Mouse (Mus musculus) WW6 (cell line): ENCODE data around the gene Ugt1a7c.

Experiments
- DNase-seq: peaks from one replicate; pipeline ENCODE4 v3.0.0-alpha.2; 2013; ENCODE audit warnings: low read depth, low spot score

The Ugt1a7c gene

GRCm38 (mm10) chr1:88260604-88261377, 165.9 kb downstream of the Ugt1a7c start:
- DNase-seq = no peak

- no peak for DNase-seq
Measured at GRCm38 (mm10) chr1:88261706-88262105, 166.8 kb downstream of the Ugt1a7c start.

GRCm38 (mm10) chr1:88262255-88262654, 167.4 kb downstream of the Ugt1a7c start:
- DNase-seq = no peak

GRCm38 (mm10) chr1:88262961-88263360, 168.1 kb downstream of the Ugt1a7c start:
- no peak for DNase-seq

- no peak for DNase-seq
Measured at GRCm38 (mm10) chr1:88263778-88264177, 168.9 kb downstream of the Ugt1a7c start.

GRCm38 (mm10) chr1:88264237-88264868, 169.5 kb downstream of the Ugt1a7c start:
- no peak for DNase-seq

GRCm38 (mm10) chr1:88264869-88265240, 170.0 kb downstream of the Ugt1a7c start:
- no peak for DNase-seq

- no peak for DNase-seq
Measured at GRCm38 (mm10) chr1:88266123-88266522, 171.3 kb downstream of the Ugt1a7c start.

- DNase-seq = no peak
Measured at GRCm38 (mm10) chr1:88267489-88267888, 172.6 kb downstream of the Ugt1a7c start.

GRCm38 (mm10) chr1:88268070-88268469, 173.2 kb downstream of the Ugt1a7c start:
- DNase-seq = no peak
